Mouse (Mus musculus) ES-E14 (cell line): ENCODE results near the gene Nags. TPM values are rescaled to one million over a fixed set of nuclear protein-coding genes. Genes with fewer than 3 reads are reported as not detected.

Source experiments
- DNase-seq: peaks from one replicate; pipeline ENCODE4 v3.0.0-alpha.2; 2013; ENCODE audit warnings: low read depth, low spot score
- H3K27ac ChIP-seq: 2 replicates; pipeline ENCODE4 v1.5.1; 2012; ENCODE audit warnings: low read depth, mild to moderate bottlenecking, low read length, moderate library complexity, mixed read lengths; ENCODE audit not compliant: poor library complexity, insufficient read depth, severe bottlenecking
- H3K36me3 ChIP-seq: 2 replicates; pipeline ENCODE4 v1.6.1; 2012; ENCODE audit warnings: mild to moderate bottlenecking, low read length, moderate library complexity, mixed read lengths; ENCODE audit not compliant: control insufficient read depth, poor library complexity, insufficient read depth, severe bottlenecking
- H3K4me1 ChIP-seq, 2 experiments: fragments of 150-350 bp in 1 of 2; sonication (generic) in 1 of 2; 2 replicates each; pipeline ENCODE4 v1.6.1; 2012; ENCODE audit warnings: low read length in 2 of 2, mild to moderate bottlenecking in 1 of 2, mixed read lengths in 1 of 2; ENCODE audit not compliant: control insufficient read depth in 2 of 2, insufficient read depth in 2 of 2, poor library complexity in 1 of 2
- H3K4me3 ChIP-seq, 2 experiments: fragments of 150-350 bp in 1 of 2; sonication (generic) in 1 of 2; 2 replicates each; pipeline ENCODE4 v1.5.1; 2012; ENCODE audit warnings: low read length in 2 of 2, low read depth in 1 of 2, mild to moderate bottlenecking in 1 of 2, mixed read lengths in 1 of 2; ENCODE audit not compliant: insufficient read depth in 1 of 2, poor library complexity in 1 of 2, severe bottlenecking in 1 of 2
- H3K9ac ChIP-seq: 2 replicates; pipeline ENCODE4 v1.6.1; 2012; ENCODE audit warnings: low read depth, mild to moderate bottlenecking, low read length, mixed read lengths; ENCODE audit not compliant: poor library complexity, insufficient read depth, severe bottlenecking
- H3K9me3 ChIP-seq: fragments of 150-350 bp; sonication (generic); 2 replicates; pipeline ENCODE4 v1.6.1; 2012; ENCODE audit warnings: low read depth, mild to moderate bottlenecking, low read length; ENCODE audit not compliant: control insufficient read depth, insufficient read depth
- CHD2 ChIP-seq: IDR thresholded peaks from 2 replicates; pipeline ENCODE4 v1.6.1; 2014; ENCODE audit warnings: mild to moderate bottlenecking, low read depth, low read length, inconsistent platforms
- HCFC1 ChIP-seq: IDR thresholded peaks from 2 replicates; pipeline ENCODE4 v1.6.1; 2012; ENCODE audit warnings: low read length, inconsistent platforms, borderline replicate concordance; ENCODE audit not compliant: insufficient read depth
- MAFK ChIP-seq: IDR thresholded peaks from 2 replicates; pipeline ENCODE4 v1.6.1; 2014; ENCODE audit warnings: mild to moderate bottlenecking, low read depth, low read length, inconsistent platforms; ENCODE audit not compliant: insufficient read depth
- ZC3H11A ChIP-seq: IDR thresholded peaks from 2 replicates; pipeline ENCODE4 v1.6.1; 2012; ENCODE audit warnings: low read depth, mild to moderate bottlenecking, inconsistent platforms, low read length, borderline replicate concordance
- ZNF384 ChIP-seq: IDR thresholded peaks from 2 replicates; pipeline ENCODE4 v1.6.1; 2012; ENCODE audit warnings: low read depth, low read length, inconsistent platforms
- in situ Hi-C, 2 experiments: fragments of 600-800 bp; cut with MboI; formaldehyde crosslinking; loops; one replicate each; pipeline ENCODE4 v1.15.1; 2025; ENCODE audit warnings: low sequenced_read_pairs in 2 of 2, inconsistent platforms in 1 of 2; ENCODE audit not compliant: unreplicated experiment in 2 of 2
- total RNA-seq: library from RNA; depleted of rRNA; stranded (reverse); fragments of 300-350 nt; gene quantifications from 2 replicates; pipeline ENCODE4 v1.2.3, GENCODE M21; 2012

Gene Nags
- total RNA-seq, 1 experiment, result 0.45 TPM

GRCm38 (mm10) chr11:102102485-102103258, 42.6 kb upstream of the Nags start:
- peak; percentile 63 for DNase-seq
- Histone ChIP-seq H3K4me1 (peaks cover 1 to 5% of the 10 kb centered on the region in 2 experiments; a peak in 2 of 4 replicates), H3K36me3 (no peaks in the 10 kb centered on the region), H3K9ac (no peak overlapping the region), H3K27ac (no peak overlapping the region), H3K4me3 (no peak overlapping the region), H3K9me3 (no peaks in the 10 kb centered on the region)
- in situ Hi-C loops, result no loop called here
- TF ChIP-seq ZC3H11A (peak; percentile 46; the same call in 1 of the 2 replicates), CHD2 (no peak), ZNF384 (no peak), HCFC1 (no peak), MAFK (no peak)

- H3K4me3 ChIP-seq, result peak overlapping the region; percentile 38 to 57; a peak in 3 of 4 replicates
- no peak overlapping the region for H3K27ac ChIP-seq
- peak; percentile 40 for DNase-seq
- H3K4me1 ChIP-seq, result peaks cover 1 to 7% of the 10 kb centered on the region in 2 experiments; a peak in 2 of 4 replicates
- in situ Hi-C loops, result no loop called here
- H3K36me3 ChIP-seq, result no peaks in the 10 kb centered on the region
- peak overlapping the region; percentile 16; the same call in 1 of the 2 replicates for H3K9ac ChIP-seq
- TF ChIP-seq ZC3H11A (no peak), ZNF384 (no peak), HCFC1 (no peak), MAFK (no peak), CHD2 (no peak)
- H3K9me3 ChIP-seq, result no peaks in the 10 kb centered on the region
These were observed 38.4 kb upstream of the Nags start for GRCm38 (mm10) chr11:102106911-102107310.

GRCm38 (mm10) chr11:102107732-102108131, 37.6 kb upstream of the Nags start, which contains the start of gene Pyy:
Pyy (minus strand) TSS chr11:102107832.
- H3K36me3 ChIP-seq, result no peaks in the 10 kb centered on the region
- H3K27ac ChIP-seq, result no peak within 1 kb of the TSS
- H3K4me1 ChIP-seq, result peaks cover 1 to 3% of the 10 kb centered on the region in 2 experiments; a peak in 2 of 4 replicates
- H3K9me3 ChIP-seq, result no peaks in the 10 kb centered on the region
- H3K4me3 ChIP-seq, result peak within 1 kb of the TSS; percentile 38 to 57; a peak in 3 of 4 replicates
- no peak for DNase-seq
- in situ Hi-C loops, result no loop called here
- TF ChIP-seq ZC3H11A (no peak), HCFC1 (no peak), CHD2 (no peak), MAFK (no peak), ZNF384 (no peak)
- H3K9ac ChIP-seq, result peak within 1 kb of the TSS; percentile 16; the same call in 1 of the 2 replicates

GRCm38 (mm10) chr11:102111576-102111975, 33.7 kb upstream of the Nags start:
- Histone ChIP-seq H3K9me3 (no peaks in the 10 kb centered on the region), H3K9ac (no peak overlapping the region), H3K4me1 (peaks cover 1 to 3% of the 10 kb centered on the region in 2 experiments; a peak in 2 of 4 replicates), H3K27ac (no peak overlapping the region), H3K36me3 (no peaks in the 10 kb centered on the region), H3K4me3 (no peak overlapping the region)
- TF ChIP-seq MAFK (no peak), CHD2 (no peak), ZC3H11A (no peak), HCFC1 (no peak), ZNF384 (no peak)
- in situ Hi-C loops, result no loop called here
- no peak for DNase-seq
